Mouse (Mus musculus): ENCODE data around the gene Cdk1. TPM values are rescaled to one million over a fixed set of nuclear protein-coding genes. Genes with fewer than 3 reads are reported as not detected.

The Cdk1 gene
- polyA plus RNA-seq, 1 experiment from 2014 or later, result 531 TPM

- WGBS, result 9% methylated on average over 12 of the region's 12 CpGs
- ATAC-seq (ENCODE audit: low FRiP score, low TSS enrichment), result no peak
- Histone ChIP-seq H3K9me3 (ENCODE audit: low read length) (no peaks in the 10 kb centered on the region), H3K36me3 (ENCODE audit: insufficient read depth, low read length) (peaks cover 28% of the 10 kb centered on the region), H3K27me3 (ENCODE audit: insufficient read depth, low read length) (no peaks in the 10 kb centered on the region), H3K9ac (replicated peaks; ENCODE audit: low read length) (peak overlapping the region; percentile 95), H3K4me3 (ENCODE audit: low read length) (peak overlapping the region; percentile 92), H3K27ac (ENCODE audit: low read length) (peak overlapping the region; percentile 87), H3K4me1 (ENCODE audit: insufficient read depth, low read length) (peaks cover 34% of the 10 kb centered on the region), H3K4me2 (replicated peaks; ENCODE audit: low read depth, low read length) (peak overlapping the region; percentile 86)
Measured at GRCm38 (mm10) chr10:69351071-69351841, 1.5 kb downstream of the Cdk1 start.

- H3K4me1 ChIP-seq (ENCODE audit: insufficient read depth, low read length), result peaks cover 34% of the 10 kb centered on the region
- no peaks in the 10 kb centered on the region for H3K9me3 ChIP-seq (ENCODE audit: low read length)
- no peaks in the 10 kb centered on the region for H3K27me3 ChIP-seq (ENCODE audit: insufficient read depth, low read length)
- no peak overlapping the region for H3K4me2 ChIP-seq (replicated peaks; ENCODE audit: low read depth, low read length)
- no peak overlapping the region for H3K27ac ChIP-seq (ENCODE audit: low read length)
- no peak overlapping the region for H3K9ac ChIP-seq (replicated peaks; ENCODE audit: low read length)
- H3K4me3 ChIP-seq (ENCODE audit: low read length), result no peak overlapping the region
- H3K36me3 ChIP-seq (ENCODE audit: insufficient read depth, low read length), result peaks cover 54% of the 10 kb centered on the region
- 67% methylated on average over 8 of the region's 8 CpGs for WGBS
- ATAC-seq (ENCODE audit: low FRiP score, low TSS enrichment), result no peak
Measured at GRCm38 (mm10) chr10:69348206-69348605, 4.5 kb downstream of the Cdk1 start.

GRCm38 (mm10) chr10:69342328-69342727, 10.4 kb downstream of the Cdk1 start:
- Histone ChIP-seq H3K4me2 (replicated peaks; ENCODE audit: low read depth, low read length) (no peak overlapping the region), H3K4me1 (ENCODE audit: insufficient read depth, low read length) (peaks cover 1% of the 10 kb centered on the region; the same call in 1 of the 2 replicates), H3K27ac (ENCODE audit: low read length) (no peak overlapping the region), H3K9me3 (ENCODE audit: low read length) (no peaks in the 10 kb centered on the region), H3K4me3 (ENCODE audit: low read length) (no peak overlapping the region), H3K9ac (replicated peaks; ENCODE audit: low read length) (no peak overlapping the region), H3K36me3 (ENCODE audit: insufficient read depth, low read length) (peaks cover 85% of the 10 kb centered on the region), H3K27me3 (ENCODE audit: insufficient read depth, low read length) (no peaks in the 10 kb centered on the region)
- 83% methylated on average over 9 of the region's 9 CpGs for WGBS
- no peak for ATAC-seq (ENCODE audit: low FRiP score, low TSS enrichment)

GRCm38 (mm10) chr10:69341570-69342227, 11.0 kb downstream of the Cdk1 start:
- Histone ChIP-seq H3K4me1 (ENCODE audit: insufficient read depth, low read length) (no peaks in the 10 kb centered on the region), H3K9ac (replicated peaks; ENCODE audit: low read length) (no peak overlapping the region), H3K27ac (ENCODE audit: low read length) (no peak overlapping the region), H3K4me3 (ENCODE audit: low read length) (no peak overlapping the region), H3K9me3 (ENCODE audit: low read length) (no peaks in the 10 kb centered on the region), H3K4me2 (replicated peaks; ENCODE audit: low read depth, low read length) (no peak overlapping the region), H3K27me3 (ENCODE audit: insufficient read depth, low read length) (no peaks in the 10 kb centered on the region), H3K36me3 (ENCODE audit: insufficient read depth, low read length) (peaks cover 87% of the 10 kb centered on the region)
- ATAC-seq (ENCODE audit: low FRiP score, low TSS enrichment), result no peak
- WGBS, result 68% methylated on average over 6 of the region's 6 CpGs

- no peak for ATAC-seq (ENCODE audit: low FRiP score, low TSS enrichment)
- 87% methylated on average over 6 of the region's 6 CpGs for WGBS
- no peak overlapping the region for H3K4me3 ChIP-seq (ENCODE audit: low read length)
Measured at GRCm38 (mm10) chr10:69340001-69340400, 12.7 kb downstream of the Cdk1 start.

GRCm38 (mm10) chr10:69336219-69336618, 16.5 kb downstream of the Cdk1 start:
- Histone ChIP-seq H3K27me3 (ENCODE audit: insufficient read depth, low read length) (no peaks in the 10 kb centered on the region), H3K9me3 (ENCODE audit: low read length) (no peaks in the 10 kb centered on the region), H3K4me3 (ENCODE audit: low read length) (no peak overlapping the region), H3K9ac (replicated peaks; ENCODE audit: low read length) (no peak overlapping the region), H3K4me1 (ENCODE audit: insufficient read depth, low read length) (no peaks in the 10 kb centered on the region), H3K36me3 (ENCODE audit: insufficient read depth, low read length) (peaks cover 54% of the 10 kb centered on the region), H3K27ac (ENCODE audit: low read length) (no peak overlapping the region), H3K4me2 (replicated peaks; ENCODE audit: low read depth, low read length) (no peak overlapping the region)
- 90% methylated on average over 11 of the region's 11 CpGs for WGBS
- ATAC-seq (ENCODE audit: low FRiP score, low TSS enrichment), result no peak

More at GRCm38 (mm10) chr10:69340001-69340400, 12.7 kb downstream of the Cdk1 start:
- Histone ChIP-seq H3K4me1 (ENCODE audit: insufficient read depth, low read length) (no peaks in the 10 kb centered on the region), H3K4me2 (replicated peaks; ENCODE audit: low read depth, low read length) (no peak overlapping the region), H3K9me3 (ENCODE audit: low read length) (no peaks in the 10 kb centered on the region), H3K27me3 (ENCODE audit: insufficient read depth, low read length) (no peaks in the 10 kb centered on the region), H3K27ac (ENCODE audit: low read length) (no peak overlapping the region), H3K36me3 (ENCODE audit: insufficient read depth, low read length) (peaks cover 83% of the 10 kb centered on the region), H3K9ac (replicated peaks; ENCODE audit: low read length) (no peak overlapping the region)

- Histone ChIP-seq H3K4me2 (replicated peaks; ENCODE audit: low read depth, low read length) (no peak overlapping the region), H3K9ac (replicated peaks; ENCODE audit: low read length) (no peak overlapping the region), H3K36me3 (ENCODE audit: insufficient read depth, low read length) (peaks cover 49% of the 10 kb centered on the region), H3K4me3 (ENCODE audit: low read length) (no peak overlapping the region), H3K4me1 (ENCODE audit: insufficient read depth, low read length) (no peaks in the 10 kb centered on the region), H3K27ac (ENCODE audit: low read length) (no peak overlapping the region), H3K9me3 (ENCODE audit: low read length) (no peaks in the 10 kb centered on the region), H3K27me3 (ENCODE audit: insufficient read depth, low read length) (no peaks in the 10 kb centered on the region)
- WGBS, result 84% methylated on average over 4 of the region's 4 CpGs
- ATAC-seq (ENCODE audit: low FRiP score, low TSS enrichment), result no peak
Measured at GRCm38 (mm10) chr10:69335611-69336010, 17.1 kb downstream of the Cdk1 start.

GRCm38 (mm10) chr10:69335195-69335536, 17.6 kb downstream of the Cdk1 start:
- Histone ChIP-seq H3K9ac (replicated peaks; ENCODE audit: low read length) (no peak overlapping the region), H3K27me3 (ENCODE audit: insufficient read depth, low read length) (no peaks in the 10 kb centered on the region), H3K4me3 (ENCODE audit: low read length) (no peak overlapping the region), H3K4me2 (replicated peaks; ENCODE audit: low read depth, low read length) (no peak overlapping the region), H3K4me1 (ENCODE audit: insufficient read depth, low read length) (no peaks in the 10 kb centered on the region), H3K36me3 (ENCODE audit: insufficient read depth, low read length) (peaks cover 45% of the 10 kb centered on the region), H3K9me3 (ENCODE audit: low read length) (no peaks in the 10 kb centered on the region), H3K27ac (ENCODE audit: low read length) (peak overlapping the region; percentile 21; the same call in 1 of the 2 replicates)
- ATAC-seq (ENCODE audit: low FRiP score, low TSS enrichment), result no peak
- WGBS, result 73% methylated on average over 7 of the region's 7 CpGs

- no peak for ATAC-seq (ENCODE audit: low FRiP score, low TSS enrichment)
- Histone ChIP-seq H3K27ac (ENCODE audit: low read length) (peak overlapping the region; percentile 21; the same call in 1 of the 2 replicates), H3K4me2 (replicated peaks; ENCODE audit: low read depth, low read length) (no peak overlapping the region), H3K36me3 (ENCODE audit: insufficient read depth, low read length) (peaks cover 39% of the 10 kb centered on the region), H3K9me3 (ENCODE audit: low read length) (no peaks in the 10 kb centered on the region), H3K9ac (replicated peaks; ENCODE audit: low read length) (no peak overlapping the region), H3K4me3 (ENCODE audit: low read length) (no peak overlapping the region), H3K27me3 (ENCODE audit: insufficient read depth, low read length) (no peaks in the 10 kb centered on the region), H3K4me1 (ENCODE audit: insufficient read depth, low read length) (no peaks in the 10 kb centered on the region)
- WGBS, result 72% methylated on average over 16 of the region's 16 CpGs
Measured at GRCm38 (mm10) chr10:69334271-69335194, 18.2 kb downstream of the Cdk1 start.
